Mouse (Mus musculus): Measurements from ENCODE around the gene St8sia6.
A peak's percentile ranks its signal among the peaks of the same experiment; 100 is the strongest.

St8sia6 gene

GRCm38 (mm10) chr2:13603636-13604035, 190.2 kb downstream of the St8sia6 start:
- peak; percentile 48 for DNase-seq (ENCODE audit: low spot score)

- no peak for DNase-seq (ENCODE audit: low spot score)
Measured at GRCm38 (mm10) chr2:13603093-13603492, 190.8 kb downstream of the St8sia6 start.

Measured in c-Kit-positive CD71-positive TER-119-positive erythroid progenitor cells, embryonic 14.5 days (primary cell).